Mouse (Mus musculus) neural tube, embryonic 10.5 days (tissue): ENCODE data around the gene Tsen54.

Experiments
- DNase-seq: peaks from one replicate; pipeline ENCODE4 v3.0.0-alpha.2; 2017; ENCODE audit warnings: low spot score; ENCODE audit errors: extremely low spot score

Tsen54 gene

DNA sequence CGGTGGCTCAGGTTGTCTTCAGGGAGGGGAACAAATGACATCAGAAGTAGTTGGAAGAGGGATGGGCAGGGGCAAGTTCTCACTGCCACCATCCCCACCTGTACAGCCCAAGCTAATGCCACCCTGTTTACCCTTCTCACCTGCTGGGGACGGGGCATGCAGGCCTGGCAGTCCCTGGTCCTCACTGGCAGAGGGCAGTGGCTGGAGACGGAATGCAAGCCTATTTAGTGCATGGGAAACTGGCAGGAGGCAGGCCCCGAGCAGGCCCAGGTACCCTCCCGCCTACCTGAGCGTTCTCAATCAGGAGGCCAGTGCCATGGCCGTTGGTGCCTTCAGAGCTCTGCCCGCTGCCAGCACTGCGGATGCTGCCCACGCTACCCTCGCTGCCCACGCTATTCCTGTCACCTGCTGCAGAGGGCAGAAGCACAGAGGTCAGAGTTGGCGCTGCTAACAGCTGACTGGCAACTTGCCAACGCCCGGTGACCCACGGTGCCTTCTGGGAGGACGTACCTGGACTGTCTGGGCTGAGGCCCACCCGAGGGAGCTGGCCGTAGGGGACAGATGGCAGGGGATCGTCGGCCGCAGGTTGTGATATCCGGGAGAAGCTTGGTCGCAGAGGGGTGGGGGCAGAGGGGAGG is 11.3 kb upstream of the Tsen54 start:
- DNase-seq, result no peak

DNA sequence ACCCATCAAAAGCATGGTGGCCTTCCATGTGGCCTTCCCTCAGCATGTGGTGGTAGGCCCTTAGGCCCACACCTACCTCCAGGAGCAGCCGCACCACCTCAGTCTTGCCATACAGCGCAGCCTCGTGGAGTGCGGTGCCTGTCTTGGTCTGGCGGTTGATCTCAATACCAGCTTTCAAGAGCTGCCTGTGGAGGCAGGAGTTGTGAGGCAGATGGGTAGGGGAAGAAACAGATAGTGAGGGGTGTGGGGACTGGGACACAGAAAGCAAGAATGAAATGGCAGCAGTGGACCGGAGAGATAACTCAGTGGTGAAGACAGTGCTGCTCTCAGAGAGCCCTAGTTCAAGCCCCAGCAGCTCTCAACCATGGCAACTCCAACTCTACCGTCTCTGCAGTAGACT is 9.5 kb upstream of the Tsen54 start:
- DNase-seq, result no peak

DNA sequence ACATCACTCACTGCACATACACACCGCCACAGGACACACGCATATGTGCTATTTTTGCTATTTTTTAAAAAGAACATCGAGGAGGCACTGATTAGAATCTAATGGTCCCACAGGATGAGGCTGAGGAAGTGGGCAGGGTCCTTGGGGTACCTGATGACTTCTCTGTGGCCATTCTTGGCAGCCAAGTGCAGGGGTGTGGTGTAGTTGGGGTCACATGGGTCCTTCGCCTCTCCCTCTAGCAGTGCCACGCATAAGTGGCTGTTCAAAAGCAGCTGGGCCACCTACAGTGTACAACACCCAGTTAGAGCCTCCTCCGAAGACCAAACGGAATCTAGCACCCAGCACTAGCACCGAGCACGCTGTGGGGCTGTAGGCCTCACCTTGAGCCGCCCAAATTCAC is 8.4 kb upstream of the Tsen54 start:
- no peak for DNase-seq

GRCm38 (mm10) chr11:115807306-115807705 is 7.2 kb upstream of the Tsen54 start:
- no peak for DNase-seq

DNA sequence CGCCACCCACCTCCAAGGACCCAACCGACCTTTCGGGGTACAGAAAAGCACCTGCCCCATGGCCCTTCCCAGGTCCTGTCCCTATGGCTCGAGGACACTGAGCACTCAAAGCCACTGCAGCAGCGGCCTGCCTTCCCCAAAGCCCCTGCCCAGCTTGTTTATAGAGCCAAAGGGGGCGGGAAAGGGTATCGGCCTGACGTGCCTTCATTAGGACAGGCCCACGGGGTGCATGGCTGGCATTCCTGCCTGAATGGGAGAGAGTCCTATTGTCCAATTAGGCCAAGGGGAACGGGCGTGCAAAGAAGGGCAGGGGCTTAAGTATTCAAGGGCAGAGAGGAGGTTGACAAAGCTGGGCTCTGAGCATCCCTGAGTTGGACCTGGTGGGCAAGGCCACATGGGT is 6.6 kb upstream of the Tsen54 start:
- DNase-seq, result no peak

- DNase-seq, result no peak
Observed at GRCm38 (mm10) chr11:115808696-115809310, 5.7 kb upstream of the Tsen54 start.

DNA sequence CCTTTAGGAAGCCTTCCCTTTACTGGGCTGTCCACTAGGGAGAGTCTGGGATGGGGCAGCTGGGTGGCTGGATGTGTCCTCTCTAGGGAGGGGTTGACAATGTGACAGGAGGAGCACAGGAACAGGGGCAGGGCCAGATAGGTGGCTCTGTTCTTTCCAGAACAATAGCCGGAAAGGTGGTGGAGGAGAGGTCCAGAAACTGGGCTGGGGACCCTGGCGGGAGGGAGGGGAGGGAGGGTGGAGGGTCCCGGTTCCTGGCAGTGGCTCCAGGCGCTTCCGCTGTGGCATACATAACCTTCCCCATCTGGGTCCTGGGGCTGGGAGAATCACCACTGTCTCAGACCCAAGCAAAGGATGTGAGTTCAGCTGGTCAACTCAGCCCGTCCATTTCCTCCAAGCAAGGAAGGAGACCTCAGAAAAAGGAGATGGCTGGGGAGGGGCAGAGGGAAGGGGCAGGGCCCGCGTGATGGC is 5.2 kb upstream of the Tsen54 start:
- DNase-seq, result no peak

DNA sequence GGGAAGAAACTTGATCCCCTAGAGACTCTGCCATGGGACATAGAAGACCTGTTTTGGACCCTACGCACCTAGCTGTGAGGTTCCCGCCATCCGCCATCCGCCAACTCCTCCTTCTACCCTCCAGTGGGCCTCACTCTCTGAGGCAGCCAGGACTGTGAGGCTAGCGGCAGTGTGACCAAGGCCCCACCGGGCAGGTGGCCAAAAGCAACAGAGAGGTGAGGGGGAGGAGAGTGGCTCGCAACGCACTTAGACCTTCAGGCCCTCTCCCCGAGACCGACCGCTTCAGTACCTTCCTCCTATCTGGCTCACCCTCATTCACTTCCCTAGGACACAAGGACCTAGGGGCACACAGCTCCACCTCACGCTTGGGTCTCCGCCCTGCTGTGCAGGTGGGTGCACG is 4.1 kb upstream of the Tsen54 start:
- DNase-seq, result no peak

DNA sequence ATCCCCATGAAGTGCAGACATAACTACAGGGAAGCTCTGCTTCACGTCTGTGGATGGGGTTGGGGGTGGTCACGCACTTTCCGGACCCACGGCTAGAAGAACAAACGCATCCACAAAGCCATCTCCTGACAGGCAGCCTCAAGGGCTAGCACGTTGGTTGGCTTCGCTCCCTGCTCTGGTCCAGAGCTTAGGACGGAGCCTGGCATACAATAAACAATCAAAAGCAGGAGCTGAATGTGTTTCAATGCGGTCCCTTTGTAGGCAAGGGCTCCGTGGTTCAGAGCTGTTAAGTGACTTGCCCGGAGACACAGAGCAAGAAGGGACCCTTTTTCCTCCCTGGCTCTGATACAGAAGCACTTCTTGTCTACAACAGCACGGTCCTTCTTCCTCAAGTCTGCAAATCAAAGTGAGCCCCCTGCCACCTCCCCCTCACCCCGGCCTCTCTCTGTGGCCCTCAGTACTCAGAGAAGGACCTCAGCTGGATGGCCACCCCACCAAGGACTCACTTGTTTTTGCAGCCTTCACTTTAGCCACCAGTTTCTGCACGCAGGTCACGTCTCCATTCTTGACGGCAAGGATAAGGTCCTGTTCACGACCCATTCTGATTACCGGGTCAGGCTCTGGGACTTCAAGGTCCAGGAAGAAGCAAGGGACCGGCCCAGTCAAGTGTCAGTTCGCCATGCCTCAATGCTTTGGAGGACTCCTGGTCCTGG is 3.0 kb upstream of the Tsen54 start:
- no peak for DNase-seq

DNA sequence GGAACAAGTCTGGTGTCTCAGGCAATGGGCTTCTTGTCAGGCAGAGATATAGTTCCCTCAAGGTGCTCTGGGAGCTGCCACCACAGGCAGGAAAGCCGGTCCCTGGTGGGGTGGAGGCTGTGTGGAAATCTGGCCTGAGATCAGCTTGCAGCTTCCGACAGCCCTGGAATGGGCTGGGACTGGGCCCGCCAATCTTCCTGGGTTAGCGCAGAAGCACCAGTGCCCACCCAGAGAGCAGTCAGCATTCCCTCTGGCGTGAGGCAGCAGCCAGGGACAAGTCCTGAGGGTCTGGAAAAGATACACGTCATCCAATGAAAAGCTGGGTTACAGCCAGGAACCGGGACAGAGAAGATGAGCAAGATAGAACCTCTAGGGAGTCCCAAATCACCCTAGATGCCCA is 2.4 kb upstream of the Tsen54 start:
- no peak for DNase-seq

DNA sequence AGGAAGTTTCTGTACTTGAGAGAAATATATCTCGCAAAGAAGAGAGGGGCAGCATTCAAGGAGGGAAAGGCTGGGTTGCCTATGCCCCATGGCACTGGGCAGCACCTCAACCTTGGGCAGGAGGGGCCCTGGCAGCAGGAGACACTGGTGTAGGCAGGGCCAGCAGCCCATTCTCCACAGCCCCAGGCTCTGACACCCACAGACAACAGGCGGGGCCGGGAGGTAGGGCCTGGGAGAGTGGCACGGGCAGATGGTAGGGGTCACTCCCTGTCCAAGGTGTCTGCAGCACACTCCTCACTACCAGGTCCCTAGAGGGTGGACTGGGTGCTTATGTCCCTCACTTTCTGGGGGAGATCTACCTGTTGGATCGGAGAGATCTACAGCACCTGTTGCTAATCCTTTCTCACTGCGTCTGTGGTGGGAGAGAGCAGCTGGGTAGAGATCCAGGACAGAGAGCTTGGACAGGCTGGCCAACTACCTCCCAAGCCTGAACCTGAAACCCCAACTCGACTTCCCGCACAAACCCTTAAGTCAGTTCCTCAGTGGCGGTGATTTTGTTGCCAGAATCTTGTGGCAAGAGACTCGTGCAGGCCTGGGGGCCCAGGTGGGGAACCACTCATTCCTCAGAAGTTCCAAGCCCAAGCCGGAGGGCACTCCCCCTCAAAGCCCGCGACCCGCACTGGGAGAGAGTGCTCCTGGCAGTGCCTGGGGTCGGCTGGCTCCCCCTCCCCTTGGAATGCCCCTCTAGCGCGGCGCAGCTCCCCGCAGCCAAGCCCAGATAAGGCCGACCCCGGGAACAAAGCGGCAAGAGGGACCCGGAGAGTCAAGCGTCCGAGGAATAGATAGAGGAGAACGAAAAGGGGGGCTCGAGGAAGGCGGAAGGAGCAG is 1.7 kb upstream of the Tsen54 start:
- DNase-seq, result no peak

DNA sequence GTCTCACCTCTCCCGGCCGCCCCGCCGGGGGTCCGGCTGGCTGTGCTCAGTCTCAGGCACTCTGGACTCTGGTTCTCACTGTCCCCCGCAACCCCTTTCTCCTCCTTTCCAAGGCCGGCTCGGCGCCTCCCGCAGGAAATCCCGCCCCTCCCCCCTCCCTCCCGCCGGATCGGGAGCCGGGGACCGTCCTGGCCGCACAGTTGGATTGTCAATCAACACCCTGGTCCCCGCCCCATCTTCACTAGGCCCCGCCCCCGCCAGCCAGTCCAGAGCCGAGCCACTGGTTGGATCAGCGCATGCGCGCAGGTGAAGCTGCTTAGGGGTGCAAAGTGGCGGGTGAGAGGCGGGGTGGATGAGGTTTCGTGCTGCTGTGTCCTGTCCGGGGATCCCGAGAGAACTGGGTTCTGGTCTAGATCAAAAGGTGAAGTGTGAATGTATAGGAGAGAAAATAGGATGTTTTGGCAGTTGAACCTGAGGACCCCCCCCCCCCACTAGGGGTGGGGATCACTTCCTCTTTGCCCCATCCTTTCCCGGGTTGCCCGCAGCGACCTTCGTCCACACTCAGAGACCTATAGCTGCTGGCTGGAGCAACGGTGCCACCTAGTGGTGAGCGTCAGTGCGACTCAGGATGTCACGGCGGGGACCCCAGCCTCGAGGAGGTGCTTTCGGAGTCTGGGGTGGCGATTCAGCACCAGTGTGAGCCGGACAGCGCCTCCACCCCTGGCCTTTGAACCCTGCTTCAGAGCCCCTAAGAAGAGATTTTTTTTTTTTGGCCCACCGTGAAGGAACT is 822 bp upstream of the Tsen54 start, which contains the start of gene Caskin2:
Gene Caskin2 (minus strand): TSS at position 133 of the 790 bp plus-strand sequence.
- DNase-seq, result peak; percentile 99

DNA sequence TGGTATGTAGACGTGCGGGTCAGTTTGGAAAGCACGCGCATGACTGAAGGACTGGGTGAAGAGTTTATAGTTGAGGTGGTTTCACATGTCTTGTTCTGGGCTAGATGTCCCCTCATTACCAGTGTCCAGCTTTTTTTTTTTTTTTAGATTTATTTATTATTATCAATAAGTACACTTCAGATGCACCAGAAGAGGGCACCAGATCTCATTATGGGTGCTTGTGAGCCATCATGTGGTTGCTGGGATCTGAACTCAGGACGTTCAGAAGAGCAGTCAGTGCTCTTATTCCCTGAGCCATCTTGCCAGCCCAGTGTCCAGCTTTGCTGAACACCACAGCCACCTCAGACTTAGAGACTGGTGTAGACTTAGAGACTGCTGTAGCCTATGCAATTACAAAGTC is 2.8 kb downstream of the Tsen54 start:
- no peak for DNase-seq

DNA sequence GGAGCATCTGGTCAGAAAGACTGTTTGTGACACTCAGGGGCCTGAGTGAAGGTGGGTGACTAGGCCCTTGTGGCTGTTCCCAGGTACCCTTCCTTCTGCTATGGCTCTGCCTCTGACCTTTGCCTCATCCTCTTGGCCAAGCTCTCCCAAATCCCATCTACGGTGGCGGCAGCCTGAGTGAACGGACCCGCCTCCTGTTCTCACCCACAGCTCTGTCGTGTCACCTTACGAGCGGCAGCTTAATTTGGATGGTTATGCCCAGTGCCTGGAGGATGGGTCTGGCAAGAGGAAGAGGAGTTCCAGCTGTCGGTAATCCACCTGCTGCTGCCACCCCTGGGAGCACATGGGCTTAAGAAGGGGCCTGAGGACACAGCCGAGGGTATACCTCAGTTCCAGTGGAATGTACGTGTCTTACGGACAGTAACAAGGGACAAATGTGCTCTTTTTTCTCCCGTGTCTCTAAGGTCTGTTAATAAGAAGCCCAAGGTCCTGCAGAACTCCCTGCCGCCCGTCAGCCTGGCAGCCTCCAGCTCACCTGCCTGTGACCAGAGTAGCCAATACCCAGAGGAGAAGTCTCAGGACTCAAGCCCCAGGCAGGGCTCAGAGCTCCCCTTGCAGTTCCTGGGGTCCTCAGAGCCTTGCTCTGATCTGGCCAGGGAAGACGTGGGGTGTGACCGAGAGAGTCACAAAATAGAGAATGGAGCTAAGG is 5.5 kb downstream of the Tsen54 start:
- DNase-seq, result no peak

DNA sequence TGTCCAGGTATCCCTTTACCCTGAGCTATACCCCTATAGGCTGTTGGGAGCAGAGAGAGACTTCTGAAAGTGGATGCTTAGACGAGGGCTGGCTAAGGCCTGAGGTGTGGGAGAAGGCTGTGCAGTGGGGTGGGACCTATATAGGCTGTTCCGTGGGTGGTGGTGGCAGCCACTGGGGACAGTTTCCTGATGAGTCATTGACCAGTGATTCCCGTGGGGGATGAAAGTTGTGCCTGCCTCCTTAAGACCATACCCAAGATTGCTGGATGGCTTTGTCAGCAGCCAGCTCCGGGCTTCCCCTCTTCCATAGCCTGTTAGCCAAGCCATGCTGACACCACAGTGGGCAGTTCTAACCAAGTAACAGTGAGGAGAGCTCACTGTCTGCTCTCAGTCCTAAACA is 6.5 kb downstream of the Tsen54 start:
- DNase-seq, result no peak

DNA sequence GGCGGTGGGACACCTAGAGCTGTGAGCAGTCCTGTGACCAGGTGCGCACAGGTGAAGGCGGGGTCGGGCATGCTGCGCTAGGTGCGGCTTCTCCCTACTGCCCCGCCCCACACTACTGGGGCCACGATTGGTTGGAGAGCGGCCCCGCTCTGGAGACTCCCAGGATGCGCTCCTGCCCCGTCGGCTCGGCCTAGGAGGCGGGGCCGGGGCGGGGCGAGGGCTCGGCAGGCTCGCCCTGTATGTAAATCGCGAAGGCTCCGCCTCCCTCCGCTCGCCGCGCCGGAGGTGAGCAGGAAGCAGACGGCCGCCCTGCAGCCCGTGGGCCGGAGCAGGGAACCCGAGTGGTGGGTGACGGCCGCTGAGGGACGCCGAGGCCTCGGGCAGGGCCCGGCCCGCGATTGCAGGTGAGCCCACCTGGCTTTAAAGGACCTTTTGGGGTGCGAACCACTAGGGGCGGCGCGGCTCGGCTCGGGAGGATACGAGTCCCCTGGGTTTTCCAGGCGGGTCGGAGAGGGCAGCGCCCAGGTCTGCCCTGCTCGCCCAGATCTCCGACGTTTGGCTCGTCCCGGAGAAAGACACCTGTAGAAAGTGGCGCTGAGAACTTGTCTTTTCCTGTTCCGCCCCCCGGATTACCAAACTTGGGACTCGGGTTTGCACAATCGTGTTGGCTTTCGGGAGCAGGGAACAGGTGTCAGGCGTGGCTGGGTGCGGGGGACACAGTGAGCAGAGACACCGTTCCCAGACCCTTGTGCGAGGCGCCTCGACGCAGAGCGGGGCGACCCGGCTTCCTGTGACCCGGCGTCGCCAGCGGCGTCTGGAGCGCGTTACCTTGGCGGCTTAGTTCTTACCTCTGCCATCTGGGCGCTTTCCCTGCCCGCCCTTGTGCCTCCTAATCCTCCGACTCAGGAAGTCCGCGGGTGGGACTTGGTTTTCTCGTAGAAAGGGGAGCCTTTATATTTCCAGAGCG is 9.5 kb downstream of the Tsen54 start, which contains the start of gene Llgl2:
Gene Llgl2 (plus strand): TSS at position 276 of the 967 bp plus-strand sequence.
- peak; percentile 85 for DNase-seq

- no peak for DNase-seq
Observed at GRCm38 (mm10) chr11:115824813-115825212, 10.3 kb downstream of the Tsen54 start.

DNA sequence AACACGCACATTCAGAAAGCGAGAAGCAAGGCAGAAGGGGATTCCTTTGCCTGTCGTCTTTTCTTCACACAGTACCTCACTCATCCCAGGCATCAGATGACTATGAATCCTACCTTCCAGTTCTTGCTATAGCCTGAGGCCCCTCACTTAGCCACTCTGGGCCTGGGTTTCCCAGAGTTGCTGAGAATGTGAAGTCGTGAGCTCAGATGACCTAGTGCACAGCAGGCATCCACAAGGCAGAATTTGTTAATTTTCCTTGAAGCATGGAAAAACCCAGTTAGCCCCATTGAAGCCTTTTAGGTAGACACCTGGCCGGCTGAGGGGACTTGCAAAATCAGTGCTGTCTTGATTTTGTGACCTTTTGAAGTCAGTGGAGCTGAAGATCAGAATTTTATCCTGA is 12.0 kb downstream of the Tsen54 start:
- no peak for DNase-seq

DNA sequence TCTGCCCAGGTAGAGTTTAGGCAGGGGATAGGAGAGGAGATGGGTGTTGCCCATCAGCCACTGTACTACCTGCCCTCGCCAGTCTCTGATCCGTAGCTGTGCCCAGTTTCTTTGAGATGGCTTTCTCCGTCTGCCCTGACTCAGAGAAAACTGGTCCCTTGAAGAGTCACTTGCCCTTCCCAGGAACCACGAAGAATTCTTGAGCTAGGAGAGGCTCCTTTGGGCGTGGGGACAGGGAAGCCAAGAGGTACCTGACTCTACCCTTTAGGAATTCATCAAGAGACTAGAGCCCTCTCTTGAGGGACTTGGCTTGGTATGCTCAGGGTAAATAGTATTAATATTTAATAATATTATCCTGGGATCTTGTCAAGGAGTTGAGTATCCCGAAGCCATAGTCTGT is 13.1 kb downstream of the Tsen54 start:
- DNase-seq, result no peak
